In the genomic region with DNA sequence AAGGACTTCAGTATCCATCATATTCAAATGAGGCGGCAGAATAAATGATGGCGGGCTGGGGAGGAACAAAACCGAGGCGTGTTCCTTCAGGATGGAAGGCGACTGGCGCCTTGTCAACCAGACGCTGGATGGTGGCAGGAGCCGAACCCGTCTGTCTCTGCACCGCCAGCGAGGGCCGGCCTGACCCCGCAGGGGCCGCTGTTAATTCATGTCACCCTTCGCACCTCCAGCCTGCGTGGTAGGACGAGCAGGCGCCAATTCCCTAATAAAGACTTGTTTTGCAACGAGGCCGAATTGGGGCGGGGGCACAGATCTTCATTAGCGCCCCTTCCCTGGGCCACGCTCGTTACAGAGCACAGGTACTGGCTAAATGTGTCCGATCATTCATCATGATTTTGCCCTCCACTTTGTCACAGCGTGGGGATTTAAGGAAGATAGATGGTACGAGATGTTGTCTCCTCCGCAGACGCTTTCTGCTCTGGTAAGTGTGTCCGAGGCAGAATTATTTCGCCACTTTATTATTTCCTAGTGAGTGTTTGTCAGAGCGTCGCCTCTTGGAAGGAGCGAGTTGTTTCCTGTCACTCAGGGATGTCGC, we compare ENCODE assay signal across 8 mouse cellular contexts.
A peak's percentile ranks its signal among the peaks of the same experiment; 100 is the strongest.
DNase-seq lines count a peak whose midpoint lies in the region; ATAC-seq and TF ChIP-seq lines count a peak whose summit lies in the region.

No protein-coding gene starts in this region.

- H3K36me3 ChIP-seq in lung, embryonic 14.5 days (ENCODE audit: insufficient read depth): no peaks in the 10 kb centered on the region
- H3K36me3 ChIP-seq in forebrain, embryonic 13.5 days (ENCODE audit: poor library complexity, severe bottlenecking): no peaks in the 10 kb centered on the region
- no peaks in the 10 kb centered on the region for H3K36me3 ChIP-seq in limb, embryonic 11.5 days (ENCODE audit: control insufficient read depth, insufficient read depth, low read length)

- no peaks in the 10 kb centered on the region; the same call in 1 of the 2 replicates for H3K27me3 ChIP-seq in lung, embryonic 14.5 days (ENCODE audit: insufficient read depth, low read length)
- H3K27me3 ChIP-seq in forebrain, embryonic 13.5 days: peaks cover 13% of the 10 kb centered on the region; the same call in 1 of the 2 replicates
- peaks cover 4% of the 10 kb centered on the region; the same call in 1 of the 2 replicates for H3K27me3 ChIP-seq in limb, embryonic 11.5 days (ENCODE audit: control insufficient read depth, insufficient read depth, low read length)

- peaks cover 6% of the 10 kb centered on the region; the same call in 1 of the 2 replicates for H3K9me3 ChIP-seq in lung, embryonic 14.5 days (ENCODE audit: low read depth, low read length)
- H3K9me3 ChIP-seq in forebrain, embryonic 13.5 days (replicated peaks): no peaks in the 10 kb centered on the region
- no peaks in the 10 kb centered on the region for H3K9me3 ChIP-seq in limb, embryonic 11.5 days (ENCODE audit: control insufficient read depth, low read length)

- intact Hi-C loops in left cerebral cortex, postnatal 25 days (cut with DNase I): no loop called here

- WGBS in lung, embryonic 14.5 days: 11% methylated on average over 35 of the region's 35 CpGs
- 29% methylated on average over 35 of the region's 35 CpGs for WGBS in forebrain, embryonic 13.5 days
- 14% methylated on average over 35 of the region's 35 CpGs for WGBS in limb, embryonic 11.5 days

- DNase-seq in lung, embryonic 14.5 days: peak; percentile 60
- no peak for DNase-seq in lung, postnatal 36 days
- DNase-seq in limb, embryonic 11.5 days (ENCODE audit: low spot score): peak; percentile 49
- peak; percentile 43 for DNase-seq in retina, embryonic 14.5 days (ENCODE audit: low spot score)
- DNase-seq in left cerebral cortex, adult 11 months (ENCODE audit: low spot score): no peak
- DNase-seq in left cerebral cortex, postnatal 25 days (ENCODE audit: low spot score in 2 of 2): no peak
- no peak for DNase-seq in layer of hippocampus, adult 9-10 months (ENCODE audit: low spot score)

- H3K4me1 ChIP-seq in lung, embryonic 14.5 days (ENCODE audit: insufficient read depth): peaks cover 3% of the 10 kb centered on the region; the same call in 1 of the 2 replicates
- peaks cover 62% of the 10 kb centered on the region for H3K4me1 ChIP-seq in forebrain, embryonic 13.5 days
- peaks cover 7% of the 10 kb centered on the region; the same call in 1 of the 2 replicates for H3K4me1 ChIP-seq in limb, embryonic 11.5 days (ENCODE audit: control insufficient read depth, insufficient read depth, low read length)

- no peak overlapping the region; the same call in 1 of the 2 replicates for H3K27ac ChIP-seq in lung, embryonic 14.5 days (ENCODE audit: low read depth)
- peak overlapping the region; percentile 82 for H3K27ac ChIP-seq in forebrain, embryonic 13.5 days
- H3K27ac ChIP-seq in limb, embryonic 11.5 days (replicated peaks; ENCODE audit: low read depth, low read length): no peak overlapping the region

- H3K4me2 ChIP-seq in lung, embryonic 14.5 days: peak overlapping the region; percentile 55
- peak overlapping the region; percentile 36 for H3K4me2 ChIP-seq in forebrain, embryonic 13.5 days
- peak overlapping the region; percentile 37 for H3K4me2 ChIP-seq in limb, embryonic 11.5 days (ENCODE audit: low read depth, severe bottlenecking)

- ATAC-seq in lung, embryonic 14.5 days (ENCODE audit: insufficient read depth): 0 out of 2 replicates have a peak, but pooled peaks have one; percentile 9
- ATAC-seq in forebrain, embryonic 13.5 days: peak; percentile 59
- ATAC-seq in limb, embryonic 11.5 days (ENCODE audit: insufficient number of reproducible peaks, low FRiP score, low TSS enrichment, low read depth): no peak

- no peak for TF ChIP-seq CTCF in lung, embryonic 14.5 days (IDR thresholded peaks at IDR 0.05; ENCODE audit: low read depth)

- H3K4me3 ChIP-seq in lung, embryonic 14.5 days (ENCODE audit: low read depth, low read length): peak overlapping the region; percentile 17
- no peak overlapping the region for H3K4me3 ChIP-seq in forebrain, embryonic 13.5 days
- H3K4me3 ChIP-seq in limb, embryonic 11.5 days (ENCODE audit: low read depth, low read length): peak overlapping the region; percentile 9; the same call in 1 of the 2 replicates

- H3K9ac ChIP-seq in lung, embryonic 14.5 days: 0 out of 2 replicates have a peak overlapping the region, but pooled peaks have one; percentile 1
- 0 out of 2 replicates have a peak overlapping the region, but pooled peaks have one; percentile 31 for H3K9ac ChIP-seq in forebrain, embryonic 13.5 days
- peak overlapping the region; percentile 22; the same call in 1 of the 2 replicates for H3K9ac ChIP-seq in limb, embryonic 11.5 days (ENCODE audit: low read length)

Comparison
In these comparisons a context has a peak if more than half of its experiments do, and no peak if none do; other contexts are left out.
1. DNase-seq: peak in lung, embryonic 14.5 days (single experiment), limb, embryonic 11.5 days (single experiment) and retina, embryonic 14.5 days (single experiment); none in lung, postnatal 36 days (single experiment), left cerebral cortex, adult 11 months (single experiment), left cerebral cortex, postnatal 25 days (0 of 2) and layer of hippocampus, adult 9-10 months (single experiment).
2. Peak in every context shown above with its lines, with median percentiles within 50 percentile points of each other: H3K4me2 ChIP-seq and H3K9ac ChIP-seq.